Mouse (Mus musculus): ENCODE data around the gene Cavin3. TPM values are rescaled to one million over a fixed set of nuclear protein-coding genes. Genes with fewer than 3 reads are reported as not detected.

The Cavin3 gene
- polyA plus RNA-seq, 1 experiment from 2014 or later = 4.5 TPM

GRCm38 (mm10) chr7:105507257-105507656, 25.2 kb upstream of the Cavin3 start:
- H3K27ac ChIP-seq (ENCODE audit: low read depth) = no peak overlapping the region
- no peaks in the 10 kb centered on the region for H3K36me3 ChIP-seq (replicated peaks; ENCODE audit: insufficient read depth, low read length)
- H3K4me2 ChIP-seq (ENCODE audit: low read depth, low read length) = no peak overlapping the region
- no peaks in the 10 kb centered on the region for H3K27me3 ChIP-seq (ENCODE audit: insufficient read depth, low read length)
- DNase-seq (no peak), ATAC-seq (no peak)
- TF ChIP-seq CTCF (IDR thresholded peaks at IDR 0.05; ENCODE audit: low read depth) = no peak
- H3K4me3 ChIP-seq (ENCODE audit: low read depth, low read length) = no peak overlapping the region
- H3K4me1 ChIP-seq (ENCODE audit: insufficient read depth) = no peaks in the 10 kb centered on the region
- no peaks in the 10 kb centered on the region for H3K9me3 ChIP-seq (ENCODE audit: low read length)
- no peak overlapping the region for H3K9ac ChIP-seq (replicated peaks)
- 61% methylated on average over 4 of the region's 4 CpGs for WGBS (ENCODE audit: insufficient replicate concordance)

GRCm38 (mm10) chr7:105501984-105502383, 19.9 kb upstream of the Cavin3 start:
- no peak for TF ChIP-seq EP300 (IDR thresholded peaks at IDR 0.05; ENCODE audit: low read depth)
- no peak for TF ChIP-seq CTCF (IDR thresholded peaks at IDR 0.05; ENCODE audit: low read depth)
- Histone ChIP-seq H3K27me3 (ENCODE audit: insufficient read depth, low read length) (no peaks in the 10 kb centered on the region), H3K9me3 (ENCODE audit: low read length) (no peaks in the 10 kb centered on the region), H3K4me2 (ENCODE audit: low read depth, low read length) (no peak overlapping the region), H3K27ac (ENCODE audit: low read depth) (no peak overlapping the region), H3K4me1 (ENCODE audit: insufficient read depth) (no peaks in the 10 kb centered on the region), H3K4me3 (ENCODE audit: low read depth, low read length) (no peak overlapping the region), H3K36me3 (replicated peaks; ENCODE audit: insufficient read depth, low read length) (no peaks in the 10 kb centered on the region), H3K9ac (replicated peaks) (no peak overlapping the region)
- WGBS (ENCODE audit: insufficient replicate concordance) = 76% methylated on average over 4 of the region's 4 CpGs
- no peak for ATAC-seq
- no peak for DNase-seq

GRCm38 (mm10) chr7:105499676-105500075, 17.6 kb upstream of the Cavin3 start:
- H3K4me1 ChIP-seq (ENCODE audit: insufficient read depth) = no peaks in the 10 kb centered on the region
- no peak overlapping the region for H3K27ac ChIP-seq (ENCODE audit: low read depth)
- 82% methylated on average over 1 of the region's 1 CpGs for WGBS (ENCODE audit: insufficient replicate concordance)
- no peaks in the 10 kb centered on the region for H3K9me3 ChIP-seq (ENCODE audit: low read length)
- no peak overlapping the region for H3K4me3 ChIP-seq (ENCODE audit: low read depth, low read length)
- TF ChIP-seq CTCF (IDR thresholded peaks at IDR 0.05; ENCODE audit: low read depth) (no peak), EP300 (IDR thresholded peaks at IDR 0.05; ENCODE audit: low read depth) (no peak)
- DNase-seq (no peak), ATAC-seq (no peak)
- H3K4me2 ChIP-seq (ENCODE audit: low read depth, low read length) = no peak overlapping the region
- no peaks in the 10 kb centered on the region for H3K36me3 ChIP-seq (replicated peaks; ENCODE audit: insufficient read depth, low read length)
- H3K27me3 ChIP-seq (ENCODE audit: insufficient read depth, low read length) = no peaks in the 10 kb centered on the region
- H3K9ac ChIP-seq (replicated peaks) = no peak overlapping the region

- 18% methylated on average over 10 of the region's 10 CpGs for WGBS (ENCODE audit: insufficient replicate concordance)
- no peaks in the 10 kb centered on the region for H3K9me3 ChIP-seq (ENCODE audit: low read length)
- no peak overlapping the region for H3K4me2 ChIP-seq (ENCODE audit: low read depth, low read length)
- no peaks in the 10 kb centered on the region for H3K27me3 ChIP-seq (ENCODE audit: insufficient read depth, low read length)
- no peak for TF ChIP-seq EP300 (IDR thresholded peaks at IDR 0.05; ENCODE audit: low read depth)
- TF ChIP-seq CTCF (IDR thresholded peaks at IDR 0.05; ENCODE audit: low read depth) = no peak
- no peak overlapping the region for H3K4me3 ChIP-seq (ENCODE audit: low read depth, low read length)
- H3K9ac ChIP-seq (replicated peaks) = no peak overlapping the region
- H3K27ac ChIP-seq (ENCODE audit: low read depth) = no peak overlapping the region
- DNase-seq = no peak
- no peaks in the 10 kb centered on the region for H3K36me3 ChIP-seq (replicated peaks; ENCODE audit: insufficient read depth, low read length)
- ATAC-seq = no peak
- no peaks in the 10 kb centered on the region for H3K4me1 ChIP-seq (ENCODE audit: insufficient read depth)
Measured at GRCm38 (mm10) chr7:105498854-105499492, 16.9 kb upstream of the Cavin3 start.

GRCm38 (mm10) chr7:105497881-105498280, 15.8 kb upstream of the Cavin3 start:
- DNase-seq (no peak), ATAC-seq (no peak)
- Histone ChIP-seq H3K9me3 (ENCODE audit: low read length) (no peaks in the 10 kb centered on the region), H3K36me3 (replicated peaks; ENCODE audit: insufficient read depth, low read length) (no peaks in the 10 kb centered on the region), H3K4me3 (ENCODE audit: low read depth, low read length) (no peak overlapping the region), H3K27me3 (ENCODE audit: insufficient read depth, low read length) (no peaks in the 10 kb centered on the region), H3K4me1 (ENCODE audit: insufficient read depth) (no peaks in the 10 kb centered on the region), H3K9ac (replicated peaks) (no peak overlapping the region), H3K4me2 (ENCODE audit: low read depth, low read length) (no peak overlapping the region), H3K27ac (ENCODE audit: low read depth) (no peak overlapping the region)
- WGBS (ENCODE audit: insufficient replicate concordance) = 81% methylated on average over 3 of the region's 3 CpGs
- no peak for TF ChIP-seq CTCF (IDR thresholded peaks at IDR 0.05; ENCODE audit: low read depth)
- no peak for TF ChIP-seq EP300 (IDR thresholded peaks at IDR 0.05; ENCODE audit: low read depth)

- no peaks in the 10 kb centered on the region for H3K9me3 ChIP-seq (ENCODE audit: low read length)
- no peak overlapping the region for H3K9ac ChIP-seq (replicated peaks)
- WGBS (ENCODE audit: insufficient replicate concordance) = 57% methylated on average over 6 of the region's 6 CpGs
- no peak overlapping the region for H3K4me2 ChIP-seq (ENCODE audit: low read depth, low read length)
- H3K4me3 ChIP-seq (ENCODE audit: low read depth, low read length) = no peak overlapping the region
- ATAC-seq (no peak), DNase-seq (no peak)
- no peak for TF ChIP-seq EP300 (IDR thresholded peaks at IDR 0.05; ENCODE audit: low read depth)
- TF ChIP-seq CTCF (IDR thresholded peaks at IDR 0.05; ENCODE audit: low read depth) = no peak
- H3K27me3 ChIP-seq (ENCODE audit: insufficient read depth, low read length) = peaks cover 3% of the 10 kb centered on the region; the same call in 1 of the 2 replicates
- no peaks in the 10 kb centered on the region for H3K36me3 ChIP-seq (replicated peaks; ENCODE audit: insufficient read depth, low read length)
- no peaks in the 10 kb centered on the region for H3K4me1 ChIP-seq (ENCODE audit: insufficient read depth)
- no peak overlapping the region for H3K27ac ChIP-seq (ENCODE audit: low read depth)
Measured at GRCm38 (mm10) chr7:105487104-105487876, 5.2 kb upstream of the Cavin3 start.
